In genomic region chr11:6033147-6033546, GRCm38 (mm10) we compare ENCODE assay signal across 9 mouse cellular contexts. TPM values are rescaled to one million over a fixed set of nuclear protein-coding genes. Genes with fewer than 3 reads are reported as not detected.
A peak's percentile ranks its signal among the peaks of the same experiment; 100 is the strongest.
DNase-seq lines count a peak whose midpoint lies in the region; ATAC-seq and TF ChIP-seq lines count a peak whose summit lies in the region.
"Had no signal": no experiment of that assay in that cellular context is flagged by ENCODE, and none has a peak within 500 bp of the region (broad histone marks: within the 10 kb centered on the region; RNA-seq: fewer than 3 reads in every experiment).

No protein-coding gene starts in this region.

- peak; percentile 92 for ATAC-seq in megakaryocyte progenitor cell, adult 5-6 weeks (replicated peaks; ENCODE audit: poor library complexity)

- H3K4me1 ChIP-seq in testis, adult 2 months (ENCODE audit: control insufficient read depth, insufficient read depth, low read length): no peaks in the 10 kb centered on the region

- no peak for TF ChIP-seq POLR2A in testis, adult 2 months (IDR thresholded peaks at IDR 0.05; ENCODE audit: control insufficient read depth, low read depth, low read length)

- H3K36me3 ChIP-seq in testis, adult 2 months (ENCODE audit: control insufficient read depth, insufficient read depth, low read length): no peaks in the 10 kb centered on the region
- H3K36me3 ChIP-seq: limb, embryonic 15.5 days had no signal

- peak; percentile 42; the same call in 1 of the 2 replicates for TF ChIP-seq CTCF in testis, adult 2 months (IDR thresholded peaks at IDR 0.05; ENCODE audit: control insufficient read depth, insufficient read depth, insufficient replicate concordance, low read depth, low read length)

- peak; percentile 44 for DNase-seq in embryo, embryonic 10.5 days (ENCODE audit: low spot score)
- no peak for DNase-seq in embryo, embryonic 11 days
- no peak for DNase-seq in testis, postnatal 14 days (ENCODE audit: low spot score)
- peak; percentile 72 to 80 for DNase-seq in cerebellum, postnatal 10 days
- DNase-seq in kidney, adult 9 months: peak; percentile 71
- peak; percentile 20 for DNase-seq in yolk sac, embryonic 10.5 days (ENCODE audit: low spot score)

- H3K4me3 ChIP-seq in testis, adult 2 months (ENCODE audit: control insufficient read depth, low read depth, low read length): no peak overlapping the region
- H3K4me3 ChIP-seq: limb, embryonic 15.5 days had no signal

- H3K27me3 ChIP-seq in testis, adult 2 months (ENCODE audit: control insufficient read depth, insufficient read depth, low read length): no peaks in the 10 kb centered on the region
- H3K27me3 ChIP-seq: limb, embryonic 15.5 days had no signal

- no peak overlapping the region for H3K27ac ChIP-seq in testis, adult 2 months (ENCODE audit: control insufficient read depth, insufficient read depth, low read depth, low read length)
- H3K27ac ChIP-seq: limb, embryonic 15.5 days had no signal

RNA-seq across cellular contexts. Expression of gene Camk2b, which starts 33.0 kb away (rescaled TPM):
- 3.4 and 3.5 TPM in 2 replicates for polyA plus RNA-seq in testis, adult 2 months (2012; rRNA removed)
- 1.2 and 1.8 TPM in 2 replicates for total RNA-seq in megakaryocyte progenitor cell, adult 5-6 weeks (2015)
- 0.83 and 1.7 TPM in 2 replicates for total RNA-seq in megakaryocyte progenitor cell, adult 5-6 weeks (2017)

Comparison
In these comparisons a context has a peak if more than half of its experiments do, and no peak if none do; other contexts are left out.
1. DNase-seq: peak in embryo, embryonic 10.5 days (single experiment), cerebellum, postnatal 10 days (2 of 2), kidney, adult 9 months (single experiment) and yolk sac, embryonic 10.5 days (single experiment); none in embryo, embryonic 11 days (single experiment) and testis, postnatal 14 days (single experiment).